Mouse (Mus musculus) left cerebral cortex, postnatal 4 days (tissue): ENCODE results near the gene Afap1l2. TPM values are rescaled to one million over a fixed set of nuclear protein-coding genes. Genes with fewer than 3 reads are reported as not detected.

ENCODE experiments used
- DNase-seq: peaks from one replicate; pipeline ENCODE4 v3.0.0-alpha.2; 2022
- intact Hi-C: fragments of 180-260 bp; cut with DNase I; formaldehyde crosslinking; loops from one replicate; pipeline ENCODE4 v1.15.1; 2025
- total RNA-seq, 2 experiments: library from RNA; stranded (reverse); gene quantifications; 2 replicates each; pipeline ENCODE4 v1.2.3; 2021

The Afap1l2 gene
- total RNA-seq, 2 experiments from 2014 or later, result 13.6 TPM

- DNase-seq, result no peak
- intact Hi-C loops, result loop anchor here (10.0 kb wide), 1 partner anchor 63 kb away; no protein-coding TSS in a partner anchor
Observed at GRCm38 (mm10) chr19:56897654-56898053, 110.4 kb downstream of the Afap1l2 start.

DNA sequence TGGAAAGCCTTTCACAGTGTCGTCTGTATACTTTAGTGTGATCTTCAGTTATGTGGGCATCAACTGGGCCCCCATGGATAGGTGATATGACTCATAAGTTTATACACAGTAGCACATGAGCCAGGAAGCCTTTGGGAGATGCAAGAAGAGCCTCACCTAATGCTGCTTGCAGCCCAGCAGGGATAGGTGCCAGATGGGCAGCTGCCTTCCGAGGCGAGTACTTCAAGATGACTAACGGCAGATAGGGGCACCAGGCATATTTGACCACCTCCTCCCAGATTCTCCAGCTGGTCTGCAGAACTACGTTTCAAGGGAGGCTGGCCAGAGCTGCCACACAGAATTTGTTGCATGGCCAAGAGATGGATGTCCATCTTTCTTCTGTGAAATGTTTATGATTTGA, 114.7 kb downstream of the Afap1l2 start:
- DNase-seq, result peak; percentile 77
- intact Hi-C loops, result loop anchor here (10.0 kb wide), 1 partner anchor 59 kb away; no protein-coding TSS in a partner anchor

DNA sequence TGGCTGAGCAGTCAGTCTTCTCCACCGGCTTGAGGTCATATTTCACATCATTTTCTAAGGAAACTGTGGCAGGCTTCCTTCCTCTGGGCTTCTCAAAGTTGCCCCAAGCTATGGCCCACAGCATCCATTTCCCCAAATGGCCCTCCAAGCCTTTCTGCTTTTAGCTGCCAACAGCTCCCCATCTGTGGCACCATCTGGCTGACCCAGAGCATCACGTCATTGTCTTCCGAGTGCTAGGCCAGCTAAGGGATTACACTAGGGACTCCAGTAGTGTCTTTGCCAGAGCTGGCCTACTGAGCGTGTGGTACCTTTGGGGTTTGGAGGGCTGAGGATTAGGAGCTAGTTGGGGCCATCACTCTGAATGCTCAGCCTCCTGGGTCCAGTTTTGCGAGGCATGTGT, 115.4 kb downstream of the Afap1l2 start:
- DNase-seq, result peak; percentile 56
- intact Hi-C loops, result loop anchor here (10.0 kb wide), 1 partner anchor 58 kb away; no protein-coding TSS in a partner anchor

DNA sequence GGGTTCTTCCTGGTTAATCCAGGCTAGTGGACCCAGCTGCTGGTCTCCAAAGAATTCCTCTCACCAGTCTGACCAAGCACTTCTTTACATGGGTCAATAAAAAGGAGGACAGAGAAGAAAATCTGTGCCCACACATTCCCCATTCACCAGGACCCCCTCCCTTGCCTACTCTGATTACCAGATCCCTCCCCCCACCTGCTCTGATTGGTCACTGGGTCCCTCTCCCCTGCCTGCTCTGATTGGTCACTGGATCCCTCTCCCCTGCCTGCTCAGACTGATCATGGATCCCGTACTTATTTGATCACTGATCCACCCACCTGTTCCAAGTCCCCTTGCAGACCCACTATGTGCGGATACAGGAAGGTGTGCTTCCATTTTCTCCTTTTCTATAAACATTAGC, 116.6 kb downstream of the Afap1l2 start:
- DNase-seq, result no peak
- intact Hi-C loops, result loop anchor here (10.0 kb wide), 1 partner anchor 57 kb away; no protein-coding TSS in a partner anchor

- DNase-seq, result no peak
- intact Hi-C loops, result no loop called here
Observed at GRCm38 (mm10) chr19:56888654-56889053, 119.4 kb downstream of the Afap1l2 start.

DNA sequence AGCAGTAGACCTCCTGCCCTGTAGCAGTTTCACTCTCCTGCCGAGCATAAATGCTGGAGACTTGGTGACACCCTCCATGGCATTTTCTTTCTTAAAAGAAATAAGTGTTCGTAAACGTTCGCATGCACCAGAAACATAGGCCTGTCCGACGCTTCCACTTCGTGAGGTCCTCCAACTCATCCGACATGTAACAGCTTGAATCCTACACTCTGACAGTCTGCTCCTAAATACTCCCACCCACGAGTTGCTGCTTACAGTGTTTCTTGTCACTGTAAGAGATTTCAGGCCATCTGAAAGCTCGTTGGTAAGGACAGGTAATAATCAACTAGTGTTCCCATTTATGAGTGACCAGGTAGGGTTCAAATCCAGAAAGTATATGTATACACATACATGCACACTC, 120.1 kb downstream of the Afap1l2 start:
- intact Hi-C loops, result no loop called here
- no peak for DNase-seq

DNA sequence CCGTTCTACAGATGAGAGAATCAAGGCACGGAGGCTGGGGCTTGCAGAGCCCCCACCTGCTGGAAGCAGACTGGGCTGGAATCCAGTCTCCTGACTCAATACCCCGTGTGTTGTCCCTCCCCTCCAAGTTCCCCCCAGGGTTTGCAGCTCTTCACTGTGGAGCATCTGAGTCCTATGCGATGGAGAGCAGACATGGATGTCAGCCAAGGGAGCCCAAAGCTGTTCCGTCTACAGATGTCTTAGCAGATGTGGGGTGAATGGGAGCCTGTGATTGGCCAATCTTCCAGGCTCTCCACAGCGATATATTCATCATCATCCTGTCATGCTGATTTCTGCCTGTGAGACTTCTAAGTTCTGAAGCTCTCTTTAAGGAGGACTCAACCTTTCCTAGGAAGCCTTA, 130.7 kb downstream of the Afap1l2 start:
- intact Hi-C loops, result no loop called here
- DNase-seq, result no peak

DNA sequence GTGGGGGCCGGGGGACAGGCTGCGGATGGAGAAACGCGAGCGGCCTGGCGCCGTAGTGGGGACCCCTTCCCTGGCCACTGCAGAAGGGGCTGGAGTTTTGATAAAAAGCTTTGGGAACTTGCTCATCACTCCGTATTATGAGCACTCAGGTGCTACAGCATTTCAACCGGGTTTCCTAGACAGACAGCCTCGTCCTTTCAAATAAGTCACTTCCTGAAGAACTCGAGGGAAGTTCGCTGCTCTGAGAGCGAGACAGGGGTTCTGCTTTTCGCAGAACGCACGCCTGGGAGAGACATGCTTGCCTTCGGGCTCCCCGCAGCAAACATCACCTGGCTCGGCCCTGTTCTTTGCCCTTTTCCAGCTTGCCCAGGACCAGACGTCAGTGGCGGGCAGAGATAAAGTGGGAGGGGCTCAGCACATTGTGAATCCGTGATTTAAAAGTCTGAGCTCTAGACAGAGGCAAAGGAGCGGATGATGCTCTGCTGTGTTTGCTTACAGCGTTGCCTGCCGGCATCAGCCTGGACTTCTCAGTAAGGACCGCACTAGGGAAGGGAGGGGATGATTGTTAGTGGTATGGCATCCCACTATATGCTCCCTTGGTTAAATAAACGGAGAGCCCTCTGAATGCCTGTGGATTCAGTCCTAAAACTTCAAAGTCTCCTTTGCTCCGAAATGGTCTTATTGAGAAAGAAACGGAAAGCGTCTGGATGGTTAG, 133.3 kb downstream of the Afap1l2 start:
- intact Hi-C loops, result no loop called here
- no peak for DNase-seq

DNA sequence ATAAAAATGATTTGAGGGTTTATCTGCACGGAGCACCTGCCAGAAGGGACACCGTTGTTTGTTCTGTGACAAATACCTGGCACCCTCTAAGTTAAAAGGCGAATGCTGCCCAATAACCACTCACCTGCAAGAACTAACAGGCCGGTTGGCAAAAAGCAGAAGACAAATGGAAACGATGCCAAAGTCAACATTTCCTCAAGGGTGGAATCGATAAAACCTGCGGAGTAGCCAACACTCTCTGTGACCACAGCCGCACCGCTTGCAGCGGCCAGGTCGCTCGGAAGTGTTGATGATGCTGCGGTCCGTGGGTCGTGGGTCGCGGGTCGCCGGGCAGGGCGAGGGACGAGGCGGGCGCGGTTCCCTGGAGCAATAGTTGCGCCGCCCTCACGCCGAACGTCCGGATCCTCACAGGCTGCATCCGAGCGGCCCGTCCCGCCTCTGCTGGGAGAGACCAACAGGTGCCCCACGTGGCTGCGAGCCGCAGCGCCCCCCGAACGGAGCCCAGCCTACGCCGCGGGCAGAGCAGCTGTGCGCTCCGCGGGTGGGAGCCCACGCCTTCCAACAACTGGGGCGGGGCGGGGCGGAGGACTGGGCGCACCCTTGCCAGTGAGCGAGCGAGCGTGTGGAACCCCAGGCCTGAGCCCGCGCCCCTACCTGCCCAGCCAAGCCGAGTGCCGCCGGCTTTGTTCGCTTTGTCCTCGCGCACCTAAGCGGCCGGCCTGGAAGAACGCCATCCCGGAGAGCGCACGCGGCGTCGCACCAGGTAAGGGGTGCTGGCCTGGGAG, 134.0 kb downstream of the Afap1l2 start, which contains the start of gene Vwa2:
Gene Vwa2, plus strand, starts transcription at position 434 of the 785 bp plus-strand sequence.
- intact Hi-C loops, result no loop called here
- DNase-seq, result peak; percentile 24

- intact Hi-C loops, result no loop called here
- no peak for DNase-seq
Observed at GRCm38 (mm10) chr19:56867701-56868100, 140.3 kb downstream of the Afap1l2 start.

Other genes with a start within 250 kb of the Afap1l2 start
- gene Ccdc186, start 186.0 kb downstream of the Afap1l2 start, total RNA-seq, result 10 to 100 TPM; 41.4 to 42.1 TPM
- gene Tdrd1, start 182.0 kb downstream of the Afap1l2 start, total RNA-seq, result 1 to 10 TPM; 1.1 to 1.4 TPM
- gene Vwa2, start 134.0 kb downstream of the Afap1l2 start, total RNA-seq, result under 1 TPM; 0.14 to 0.36 TPM